Mouse (Mus musculus): ENCODE data around the gene Farsb. TPM values are rescaled to one million over a fixed set of nuclear protein-coding genes. Genes with fewer than 3 reads are reported as not detected.

Farsb gene
- polyA plus RNA-seq, 1 experiment from 2014 or later = 144 TPM

- Histone ChIP-seq H3K4me3 (no peak overlapping the region), H3K4me1 (replicated peaks) (no peaks in the 10 kb centered on the region), H3K27me3 (no peaks in the 10 kb centered on the region), H3K36me3 (peaks cover 61% of the 10 kb centered on the region), H3K9ac (no peak overlapping the region), H3K27ac (no peak overlapping the region), H3K9me3 (no peaks in the 10 kb centered on the region), H3K4me2 (no peak overlapping the region)
- no peak for ATAC-seq (ENCODE audit: low FRiP score)
- 95% methylated on average over 8 of the region's 8 CpGs for WGBS
Measured at GRCm38 (mm10) chr1:78453886-78454285, 34.8 kb downstream of the Farsb start.

GRCm38 (mm10) chr1:78452544-78452943 lies 36.2 kb downstream of the Farsb start:
- Histone ChIP-seq H3K4me3 (no peak overlapping the region), H3K36me3 (peaks cover 55% of the 10 kb centered on the region), H3K4me1 (replicated peaks) (no peaks in the 10 kb centered on the region), H3K27me3 (no peaks in the 10 kb centered on the region), H3K9ac (no peak overlapping the region), H3K9me3 (no peaks in the 10 kb centered on the region), H3K27ac (no peak overlapping the region), H3K4me2 (no peak overlapping the region)
- no peak for ATAC-seq (ENCODE audit: low FRiP score)
- WGBS = 92% methylated on average over 6 of the region's 6 CpGs

GRCm38 (mm10) chr1:78451070-78451854 lies 37.4 kb downstream of the Farsb start:
- H3K27me3 ChIP-seq = no peaks in the 10 kb centered on the region
- ATAC-seq (ENCODE audit: low FRiP score) = no peak
- no peaks in the 10 kb centered on the region for H3K9me3 ChIP-seq
- no peak overlapping the region for H3K4me3 ChIP-seq
- 77% methylated on average over 12 of the region's 12 CpGs for WGBS
- H3K36me3 ChIP-seq = peaks cover 54% of the 10 kb centered on the region
- H3K9ac ChIP-seq = 0 out of 2 replicates have a peak overlapping the region, but pooled peaks have one; percentile 46
- H3K27ac ChIP-seq = no peak overlapping the region
- H3K4me2 ChIP-seq = no peak overlapping the region
- no peaks in the 10 kb centered on the region for H3K4me1 ChIP-seq (replicated peaks)

- no peak overlapping the region for H3K4me3 ChIP-seq
- no peaks in the 10 kb centered on the region for H3K4me1 ChIP-seq (replicated peaks)
- H3K27me3 ChIP-seq = no peaks in the 10 kb centered on the region
- H3K9me3 ChIP-seq = no peaks in the 10 kb centered on the region
- 75% methylated on average over 1 of the region's 1 CpGs for WGBS
- ATAC-seq (ENCODE audit: low FRiP score) = no peak
- H3K4me2 ChIP-seq = no peak overlapping the region
- no peak overlapping the region for H3K27ac ChIP-seq
- H3K9ac ChIP-seq = no peak overlapping the region
- peaks cover 52% of the 10 kb centered on the region for H3K36me3 ChIP-seq
Measured at GRCm38 (mm10) chr1:78448091-78448490, 40.6 kb downstream of the Farsb start.

- Histone ChIP-seq H3K4me3 (no peak overlapping the region), H3K4me1 (replicated peaks) (no peaks in the 10 kb centered on the region), H3K4me2 (no peak overlapping the region), H3K27ac (no peak overlapping the region), H3K36me3 (peaks cover 50% of the 10 kb centered on the region), H3K9me3 (no peaks in the 10 kb centered on the region), H3K9ac (no peak overlapping the region), H3K27me3 (no peaks in the 10 kb centered on the region)
- WGBS = 94% methylated on average over 6 of the region's 6 CpGs
- ATAC-seq (ENCODE audit: low FRiP score) = no peak
Measured at GRCm38 (mm10) chr1:78446742-78447141, 42.0 kb downstream of the Farsb start.

- Histone ChIP-seq H3K4me1 (replicated peaks) (no peaks in the 10 kb centered on the region), H3K9me3 (no peaks in the 10 kb centered on the region), H3K36me3 (peaks cover 49% of the 10 kb centered on the region), H3K4me3 (no peak overlapping the region), H3K27ac (no peak overlapping the region), H3K27me3 (no peaks in the 10 kb centered on the region), H3K4me2 (no peak overlapping the region), H3K9ac (no peak overlapping the region)
- WGBS = 89% methylated on average over 8 of the region's 8 CpGs
- no peak for ATAC-seq (ENCODE audit: low FRiP score)
Measured at GRCm38 (mm10) chr1:78446232-78446631, 42.5 kb downstream of the Farsb start.

- no peak for ATAC-seq (ENCODE audit: low FRiP score)
- Histone ChIP-seq H3K4me1 (replicated peaks) (no peaks in the 10 kb centered on the region), H3K27me3 (no peaks in the 10 kb centered on the region), H3K27ac (no peak overlapping the region), H3K4me2 (no peak overlapping the region), H3K9ac (no peak overlapping the region), H3K9me3 (no peaks in the 10 kb centered on the region), H3K4me3 (no peak overlapping the region), H3K36me3 (peaks cover 44% of the 10 kb centered on the region)
- 95% methylated on average over 7 of the region's 7 CpGs for WGBS
Measured at GRCm38 (mm10) chr1:78443056-78443455, 45.6 kb downstream of the Farsb start.

- Histone ChIP-seq H3K4me2 (no peak overlapping the region), H3K27ac (no peak overlapping the region), H3K36me3 (peaks cover 38% of the 10 kb centered on the region), H3K9ac (no peak overlapping the region), H3K9me3 (no peaks in the 10 kb centered on the region), H3K27me3 (no peaks in the 10 kb centered on the region), H3K4me1 (replicated peaks) (no peaks in the 10 kb centered on the region), H3K4me3 (no peak overlapping the region)
- no peak for ATAC-seq (ENCODE audit: low FRiP score)
- 94% methylated on average over 8 of the region's 8 CpGs for WGBS
Measured at GRCm38 (mm10) chr1:78440716-78441115, 48.0 kb downstream of the Farsb start.

GRCm38 (mm10) chr1:78437150-78437549 lies 51.5 kb downstream of the Farsb start:
- Histone ChIP-seq H3K4me1 (replicated peaks) (no peaks in the 10 kb centered on the region), H3K27me3 (no peaks in the 10 kb centered on the region), H3K4me2 (no peak overlapping the region), H3K9ac (no peak overlapping the region), H3K27ac (no peak overlapping the region), H3K4me3 (no peak overlapping the region), H3K9me3 (no peaks in the 10 kb centered on the region), H3K36me3 (peaks cover 23% of the 10 kb centered on the region)
- no peak for ATAC-seq (ENCODE audit: low FRiP score)
- WGBS = 82% methylated on average over 3 of the region's 3 CpGs

GRCm38 (mm10) chr1:78436445-78436844 lies 52.3 kb downstream of the Farsb start:
- no peak overlapping the region for H3K4me2 ChIP-seq
- no peaks in the 10 kb centered on the region for H3K9me3 ChIP-seq
- WGBS = 98% methylated on average over 1 of the region's 1 CpGs

GRCm38 (mm10) chr1:78435967-78436366 lies 52.7 kb downstream of the Farsb start:
- WGBS = 91% methylated on average over 2 of the region's 2 CpGs
- Histone ChIP-seq H3K27ac (no peak overlapping the region), H3K4me1 (replicated peaks) (no peaks in the 10 kb centered on the region), H3K36me3 (peaks cover 17% of the 10 kb centered on the region), H3K9ac (no peak overlapping the region), H3K9me3 (no peaks in the 10 kb centered on the region), H3K4me2 (no peak overlapping the region), H3K27me3 (no peaks in the 10 kb centered on the region), H3K4me3 (no peak overlapping the region)
- no peak for ATAC-seq (ENCODE audit: low FRiP score)

More at GRCm38 (mm10) chr1:78436445-78436844, 52.3 kb downstream of the Farsb start:
- H3K4me1 ChIP-seq (replicated peaks) = no peaks in the 10 kb centered on the region
- H3K27ac ChIP-seq = no peak overlapping the region
- ATAC-seq (ENCODE audit: low FRiP score) = no peak
- H3K9ac ChIP-seq = no peak overlapping the region
- H3K36me3 ChIP-seq = peaks cover 21% of the 10 kb centered on the region
- H3K4me3 ChIP-seq = no peak overlapping the region
- no peaks in the 10 kb centered on the region for H3K27me3 ChIP-seq

- peaks cover 7% of the 10 kb centered on the region; the same call in 1 of the 2 replicates for H3K4me1 ChIP-seq (replicated peaks)
- ATAC-seq (ENCODE audit: low FRiP score) = no peak
- 93% methylated on average over 9 of the region's 9 CpGs for WGBS
Measured at GRCm38 (mm10) chr1:78433472-78433871, 55.2 kb downstream of the Farsb start.

GRCm38 (mm10) chr1:78428851-78429250 lies 59.8 kb downstream of the Farsb start:
- Histone ChIP-seq H3K4me1 (replicated peaks) (peaks cover 19% of the 10 kb centered on the region), H3K4me3 (no peak overlapping the region), H3K9me3 (no peaks in the 10 kb centered on the region), H3K4me2 (no peak overlapping the region), H3K9ac (no peak overlapping the region), H3K36me3 (peaks cover 11% of the 10 kb centered on the region; the same call in 1 of the 2 replicates), H3K27me3 (no peaks in the 10 kb centered on the region), H3K27ac (no peak overlapping the region)
- ATAC-seq (ENCODE audit: low FRiP score) = no peak
- WGBS = 48% methylated on average over 11 of the region's 11 CpGs

More at GRCm38 (mm10) chr1:78433472-78433871, 55.2 kb downstream of the Farsb start:
- Histone ChIP-seq H3K4me3 (no peak overlapping the region), H3K27ac (no peak overlapping the region), H3K27me3 (no peaks in the 10 kb centered on the region), H3K9ac (no peak overlapping the region), H3K9me3 (no peaks in the 10 kb centered on the region), H3K36me3 (peaks cover 6% of the 10 kb centered on the region; the same call in 1 of the 2 replicates), H3K4me2 (no peak overlapping the region)

All from hindbrain, embryonic 13.5 days (tissue).